Mouse (Mus musculus) urinary bladder, adult 2 months (tissue): ENCODE results near the gene Tmem266. TPM values are rescaled to one million over a fixed set of nuclear protein-coding genes. Genes with fewer than 3 reads are reported as not detected.

Source experiments
- DNase-seq: peaks from one replicate; pipeline ENCODE4 v3.0.0; 2022; ENCODE audit warnings: low spot score
- polyA plus RNA-seq: library from polyadenylated mRNA; depleted of rRNA; stranded (reverse); fragments of >200 nt; gene quantifications from 2 replicates; pipeline ENCODE4 v1.2.3, GENCODE M21; 2012; rRNA removed

Tmem266 gene
- polyA plus RNA-seq, 1 experiment = 0.40 TPM

- DNase-seq = no peak
These were observed 123.3 kb downstream of the Tmem266 start for GRCm38 (mm10) chr9:55450035-55450434.

GRCm38 (mm10) chr9:55451426-55451825 lies 124.7 kb downstream of the Tmem266 start:
- no peak for DNase-seq

DNA sequence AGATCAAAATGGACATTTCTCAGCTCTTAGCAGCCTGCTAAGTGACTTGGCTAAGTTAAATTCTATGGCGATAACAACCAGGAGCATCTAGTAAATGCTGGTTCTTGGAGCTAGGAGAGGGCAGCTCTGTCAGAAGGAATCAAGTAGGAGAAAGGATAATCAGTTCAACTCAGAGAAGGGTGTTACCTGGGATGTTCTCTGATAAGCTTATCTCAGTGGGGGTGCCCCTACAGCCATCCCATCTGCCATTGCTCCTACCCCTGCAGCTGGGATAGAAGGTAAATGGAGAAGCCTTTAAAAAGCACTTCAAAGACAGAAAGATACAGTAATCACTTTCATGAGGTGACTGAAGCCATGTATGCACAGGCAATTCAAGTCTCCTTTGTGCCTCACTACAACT lies 126.2 kb downstream of the Tmem266 start:
- no peak for DNase-seq

- DNase-seq = no peak
These were observed 126.7 kb downstream of the Tmem266 start for GRCm38 (mm10) chr9:55453366-55453765.

GRCm38 (mm10) chr9:55468397-55468796 lies 141.7 kb downstream of the Tmem266 start:
- no peak for DNase-seq

DNA sequence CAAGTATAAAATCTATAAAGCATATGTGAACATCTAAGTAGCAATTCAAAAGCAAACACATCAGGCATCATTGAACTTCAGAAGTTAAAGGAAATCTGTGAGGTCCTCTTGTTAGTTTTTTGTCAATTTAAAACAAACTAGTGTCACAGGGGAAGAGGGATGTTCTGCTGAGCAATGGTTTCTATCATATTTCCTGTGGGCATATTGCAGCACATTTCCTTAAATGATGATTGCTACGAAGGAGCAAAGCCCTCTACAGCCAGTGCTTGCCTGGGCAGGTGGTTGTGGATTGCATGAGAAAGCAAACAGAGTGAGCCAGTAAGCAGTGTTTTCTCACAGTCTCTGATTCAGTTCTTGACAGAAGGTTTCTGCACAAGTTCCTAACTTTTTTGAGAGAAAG lies 149.4 kb downstream of the Tmem266 start:
- DNase-seq = no peak

DNA sequence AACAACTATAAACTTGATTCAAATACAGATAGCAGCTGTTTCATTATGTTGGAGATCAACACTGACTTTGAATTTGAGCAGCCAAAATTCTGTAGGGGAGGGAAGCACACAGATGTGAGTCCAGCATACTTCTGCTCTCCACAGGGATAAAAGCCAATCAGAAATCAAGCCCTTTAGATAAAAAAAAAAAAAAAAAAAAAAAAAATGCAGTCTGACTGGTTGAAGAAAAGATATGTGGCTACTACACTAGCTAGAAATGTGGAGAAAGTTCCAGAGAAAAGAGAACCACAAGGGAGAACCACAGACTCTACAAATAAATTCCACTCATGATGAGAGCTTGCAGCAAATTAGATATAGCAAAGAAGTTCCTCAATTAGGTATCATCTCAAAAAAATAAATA lies 152.0 kb downstream of the Tmem266 start:
- DNase-seq = no peak

GRCm38 (mm10) chr9:55482116-55482515 lies 155.4 kb downstream of the Tmem266 start:
- no peak for DNase-seq

Other genes with a start within 250 kb of the Tmem266 start
- 27.5 and 28.2 TPM in 2 replicates for gene Ube2q2, start 178.1 kb upstream of the Tmem266 start, polyA plus RNA-seq
- gene Fbxo22, start 118.0 kb upstream of the Tmem266 start, polyA plus RNA-seq = 30.0 and 32.5 TPM in 2 replicates
- 1.9 and 2.8 TPM in 2 replicates for gene Nrg4, start 69 bp upstream of the Tmem266 start, polyA plus RNA-seq
- 93.4 and 107 TPM in 2 replicates for gene Etfa, start 185.3 kb downstream of the Tmem266 start, polyA plus RNA-seq
- 0.32 and 0.37 TPM in 2 replicates for gene Isl2, start 211.8 kb downstream of the Tmem266 start, polyA plus RNA-seq